Mouse (Mus musculus): ENCODE results near the gene Zfp771. TPM values are rescaled to one million over a fixed set of nuclear protein-coding genes. Genes with fewer than 3 reads are reported as not detected.

The Zfp771 gene
- polyA plus RNA-seq, 1 experiment from 2014 or later, result 83.5 TPM

DNA sequence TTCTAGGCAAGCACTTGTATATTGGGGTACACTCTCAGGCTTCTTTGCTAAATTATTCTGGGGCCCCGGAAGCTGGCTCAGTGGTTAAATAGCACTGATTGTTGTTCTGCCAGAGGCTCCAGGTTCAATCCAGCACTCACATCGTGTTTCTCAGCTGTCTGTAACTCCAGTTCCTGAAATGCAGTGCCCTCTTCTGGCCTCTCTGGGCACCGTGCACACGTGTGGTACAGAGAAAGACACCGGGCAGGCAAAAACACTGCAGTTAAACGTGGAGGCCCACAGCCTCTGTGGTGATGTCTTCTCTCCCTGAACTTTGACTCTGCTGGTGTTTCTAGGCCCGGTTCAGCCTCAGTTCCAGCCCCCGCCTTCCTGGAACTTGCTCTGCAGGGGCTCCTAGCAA lies 34.2 kb downstream of the Zfp771 start:
- 24% methylated on average over 8 of the region's 8 CpGs for WGBS
- ATAC-seq (ENCODE audit: low FRiP score), result no peak

DNA sequence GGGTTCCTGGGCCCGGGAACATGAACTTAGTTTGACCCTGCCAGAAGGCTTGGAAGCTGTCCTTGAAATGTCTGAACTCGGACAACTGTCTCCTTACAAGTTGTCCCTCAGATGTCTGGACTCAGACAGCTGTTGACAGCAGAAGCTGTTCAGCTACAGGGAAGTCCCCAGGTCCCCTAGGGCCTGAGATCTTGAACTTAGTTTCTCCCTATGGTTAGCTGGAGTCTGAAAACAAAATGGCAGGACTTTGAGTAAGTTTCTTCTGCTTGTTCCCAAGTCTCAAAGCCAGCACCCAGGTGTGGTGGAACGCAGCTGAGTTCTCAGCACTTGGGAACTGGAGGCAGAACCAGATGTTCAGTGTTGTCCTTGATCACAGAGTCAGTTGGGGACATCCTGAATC lies 36.0 kb downstream of the Zfp771 start:
- no peak overlapping the region for H3K9ac ChIP-seq (replicated peaks)
- H3K36me3 ChIP-seq, result no peaks in the 10 kb centered on the region
- ATAC-seq (ENCODE audit: low FRiP score), result no peak
- no peaks in the 10 kb centered on the region for H3K9me3 ChIP-seq (replicated peaks)
- H3K4me1 ChIP-seq, result no peaks in the 10 kb centered on the region
- WGBS, result 78% methylated on average over 3 of the region's 3 CpGs
- H3K27ac ChIP-seq (replicated peaks), result no peak overlapping the region
- H3K4me3 ChIP-seq (replicated peaks), result no peak overlapping the region
- no peak overlapping the region for H3K4me2 ChIP-seq
- H3K27me3 ChIP-seq (replicated peaks), result no peaks in the 10 kb centered on the region

More for the DNA sequence above, 34.2 kb downstream of the Zfp771 start:
- no peak overlapping the region for H3K9ac ChIP-seq (replicated peaks)
- H3K27ac ChIP-seq (replicated peaks), result no peak overlapping the region
- no peaks in the 10 kb centered on the region for H3K9me3 ChIP-seq (replicated peaks)
- H3K4me1 ChIP-seq, result peaks cover 7% of the 10 kb centered on the region
- H3K4me3 ChIP-seq (replicated peaks), result no peak overlapping the region
- H3K36me3 ChIP-seq, result no peaks in the 10 kb centered on the region
- H3K27me3 ChIP-seq (replicated peaks), result no peaks in the 10 kb centered on the region
- H3K4me2 ChIP-seq, result no peak overlapping the region

- Histone ChIP-seq H3K4me3 (replicated peaks) (no peak overlapping the region), H3K27ac (replicated peaks) (no peak overlapping the region), H3K4me1 (no peaks in the 10 kb centered on the region), H3K4me2 (no peak overlapping the region), H3K9me3 (replicated peaks) (no peaks in the 10 kb centered on the region), H3K36me3 (no peaks in the 10 kb centered on the region), H3K27me3 (replicated peaks) (no peaks in the 10 kb centered on the region), H3K9ac (replicated peaks) (no peak overlapping the region)
- 80% methylated on average over 4 of the region's 4 CpGs for WGBS
- no peak for ATAC-seq (ENCODE audit: low FRiP score)
Measured at GRCm38 (mm10) chr7:127281114-127281513, 37.0 kb downstream of the Zfp771 start.

DNA sequence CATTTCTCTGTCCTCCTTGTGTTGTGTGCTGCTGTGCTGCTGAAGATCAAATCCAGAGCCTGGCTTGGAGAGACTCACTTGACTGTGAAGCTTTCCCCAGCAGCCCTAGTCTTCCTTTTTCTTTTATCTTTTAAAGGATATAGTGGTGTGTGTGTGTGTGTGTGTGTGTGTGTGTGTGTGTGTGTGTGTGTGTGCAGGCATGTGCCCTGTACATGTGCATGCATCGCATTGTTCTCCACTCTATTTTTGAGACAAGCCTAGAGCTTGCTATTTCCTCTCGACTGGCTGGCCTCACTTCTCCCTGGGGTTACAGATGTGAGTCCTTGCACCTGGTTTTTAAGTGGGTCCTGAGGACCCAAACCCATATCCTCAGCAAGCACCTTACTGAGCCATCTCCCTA lies 38.1 kb downstream of the Zfp771 start:
- H3K4me3 ChIP-seq (replicated peaks), result no peak overlapping the region
- H3K9ac ChIP-seq (replicated peaks), result no peak overlapping the region
- no peak overlapping the region for H3K27ac ChIP-seq (replicated peaks)
- 95% methylated on average over 2 of the region's 2 CpGs for WGBS
- ATAC-seq (ENCODE audit: low FRiP score), result no peak
- no peaks in the 10 kb centered on the region for H3K27me3 ChIP-seq (replicated peaks)
- no peaks in the 10 kb centered on the region for H3K4me1 ChIP-seq
- H3K36me3 ChIP-seq, result no peaks in the 10 kb centered on the region
- no peaks in the 10 kb centered on the region for H3K9me3 ChIP-seq (replicated peaks)
- no peak overlapping the region for H3K4me2 ChIP-seq

GRCm38 (mm10) chr7:127285154-127285553 lies 41.1 kb downstream of the Zfp771 start:
- Histone ChIP-seq H3K9ac (replicated peaks) (no peak overlapping the region), H3K9me3 (replicated peaks) (0 out of 2 replicates have a peak, but pooled peaks cover 4% of the 10 kb centered on the region), H3K36me3 (no peaks in the 10 kb centered on the region), H3K4me2 (no peak overlapping the region), H3K27ac (replicated peaks) (no peak overlapping the region), H3K4me1 (no peaks in the 10 kb centered on the region), H3K4me3 (replicated peaks) (no peak overlapping the region), H3K27me3 (replicated peaks) (no peaks in the 10 kb centered on the region)
- no peak for ATAC-seq (ENCODE audit: low FRiP score)
- 85% methylated on average over 5 of the region's 10 CpGs for WGBS

- Histone ChIP-seq H3K36me3 (no peaks in the 10 kb centered on the region), H3K27me3 (replicated peaks) (no peaks in the 10 kb centered on the region), H3K4me1 (no peaks in the 10 kb centered on the region), H3K4me2 (no peak overlapping the region), H3K9ac (replicated peaks) (no peak overlapping the region), H3K9me3 (replicated peaks) (0 out of 2 replicates have a peak, but pooled peaks cover 4% of the 10 kb centered on the region), H3K27ac (replicated peaks) (no peak overlapping the region), H3K4me3 (replicated peaks) (no peak overlapping the region)
- no peak for ATAC-seq (ENCODE audit: low FRiP score)
- WGBS, result 74% methylated on average over 1 of the region's 1 CpGs
Measured at GRCm38 (mm10) chr7:127287940-127288339, 43.9 kb downstream of the Zfp771 start.

DNA sequence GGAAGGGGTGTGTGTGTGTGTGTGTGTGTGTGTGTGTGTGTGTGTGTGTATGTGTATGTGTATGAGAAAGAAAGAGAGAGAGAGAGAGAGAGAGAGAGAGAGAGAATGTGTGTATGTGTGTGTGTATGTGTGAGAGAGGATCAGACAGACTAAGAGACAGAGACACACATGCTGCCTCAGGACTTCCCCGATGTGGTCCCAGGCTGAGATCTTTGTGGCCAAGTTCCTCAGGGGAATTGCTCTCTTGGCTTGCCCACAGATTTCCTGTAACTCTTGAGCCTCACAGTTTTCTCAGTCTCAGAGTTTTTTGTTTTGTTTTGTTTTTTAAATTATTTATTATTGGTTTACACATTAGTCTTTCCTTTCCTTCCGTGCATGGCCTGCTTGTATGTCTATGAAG lies 45.2 kb downstream of the Zfp771 start:
- Histone ChIP-seq H3K27ac (replicated peaks) (no peak overlapping the region), H3K9ac (replicated peaks) (no peak overlapping the region), H3K9me3 (replicated peaks) (0 out of 2 replicates have a peak, but pooled peaks cover 4% of the 10 kb centered on the region)

GRCm38 (mm10) chr7:127290142-127290541 lies 46.1 kb downstream of the Zfp771 start:
- no peak for ATAC-seq (ENCODE audit: low FRiP score)
- Histone ChIP-seq H3K36me3 (no peaks in the 10 kb centered on the region), H3K4me2 (no peak overlapping the region), H3K27ac (replicated peaks) (no peak overlapping the region), H3K4me3 (replicated peaks) (no peak overlapping the region), H3K27me3 (replicated peaks) (no peaks in the 10 kb centered on the region), H3K9ac (replicated peaks) (no peak overlapping the region), H3K4me1 (no peaks in the 10 kb centered on the region), H3K9me3 (replicated peaks) (0 out of 2 replicates have a peak, but pooled peaks cover 4% of the 10 kb centered on the region)
- 61% methylated on average over 8 of the region's 8 CpGs for WGBS

More for the DNA sequence above, 45.2 kb downstream of the Zfp771 start:
- H3K4me2 ChIP-seq, result no peak overlapping the region
- 88% methylated on average over 2 of the region's 2 CpGs for WGBS
- no peak overlapping the region for H3K4me3 ChIP-seq (replicated peaks)
- no peaks in the 10 kb centered on the region for H3K36me3 ChIP-seq
- no peak for ATAC-seq (ENCODE audit: low FRiP score)
- no peaks in the 10 kb centered on the region for H3K27me3 ChIP-seq (replicated peaks)
- H3K4me1 ChIP-seq, result no peaks in the 10 kb centered on the region

DNA sequence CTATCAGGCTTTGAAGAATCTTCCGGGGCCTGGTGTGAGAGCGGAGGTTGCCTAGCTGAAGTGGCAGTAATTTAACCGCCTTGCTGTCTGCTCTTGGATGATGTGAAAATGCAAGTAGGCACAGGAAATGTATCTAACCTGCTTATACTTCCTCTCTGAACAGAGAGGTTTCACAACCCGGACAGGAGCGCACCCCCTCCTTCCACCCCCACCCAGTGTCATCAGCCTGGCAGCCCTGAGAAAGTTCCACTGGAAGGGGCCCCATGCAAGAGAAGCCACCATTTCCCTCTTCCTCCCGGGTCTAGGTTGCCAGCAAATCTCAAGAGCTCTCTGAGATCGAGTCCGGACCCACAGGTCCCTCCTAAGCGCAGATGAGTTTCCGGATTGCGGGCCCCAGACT lies 52.0 kb downstream of the Zfp771 start, which contains the start of gene Itgal:
Gene Itgal (plus strand): TSS at position 163 of the 400 bp plus-strand sequence.
- Histone ChIP-seq H3K4me1 (no peaks in the 10 kb centered on the region), H3K36me3 (no peaks in the 10 kb centered on the region), H3K9me3 (replicated peaks) (no peaks in the 10 kb centered on the region), H3K9ac (replicated peaks) (no peak within 1 kb of the TSS), H3K27me3 (replicated peaks) (no peaks in the 10 kb centered on the region), H3K4me3 (replicated peaks) (no peak within 1 kb of the TSS), H3K4me2 (no peak within 1 kb of the TSS), H3K27ac (replicated peaks) (no peak within 1 kb of the TSS)
- 79% methylated on average over 11 of the region's 11 CpGs for whole genome bisulfite sequencing
- ATAC-seq (ENCODE audit: low FRiP score), result no peak

DNA sequence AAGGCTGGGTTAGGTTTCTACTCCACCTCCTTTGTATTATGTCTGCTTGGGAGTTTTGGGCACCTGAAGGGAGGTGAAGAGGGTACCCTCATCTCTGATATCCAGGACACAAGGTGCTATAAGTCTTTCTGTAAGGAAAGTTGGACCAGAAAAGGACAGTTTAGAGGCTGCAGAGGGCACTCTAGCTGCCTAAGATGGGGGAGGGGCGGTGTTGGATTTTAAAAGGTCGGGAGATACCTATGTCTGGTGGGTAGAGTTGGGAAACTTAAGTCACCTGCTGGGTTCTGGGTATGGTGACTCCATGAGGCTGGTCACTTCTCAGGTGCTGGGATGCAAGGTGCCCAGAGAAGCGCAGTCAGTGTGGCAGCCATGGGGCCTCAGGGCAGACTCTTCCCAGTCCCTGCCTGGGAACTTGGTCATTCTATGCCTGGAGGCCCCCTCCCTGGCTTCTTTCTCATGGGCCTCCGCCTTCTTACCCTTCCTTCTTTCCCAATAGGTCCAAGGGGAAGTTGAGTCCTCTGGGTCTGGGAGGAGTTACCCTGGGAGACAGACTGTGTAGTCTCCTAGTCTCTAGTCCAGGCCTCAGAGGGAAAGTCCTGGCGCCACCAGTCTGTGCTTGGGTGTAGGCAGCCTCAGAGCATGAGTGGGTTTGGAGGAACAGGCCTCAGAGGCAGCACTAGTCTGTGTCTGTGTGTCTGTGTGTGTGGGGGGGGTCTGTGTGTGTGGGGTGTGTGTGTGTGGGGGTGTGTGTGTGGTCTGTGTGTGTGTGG lies 52.9 kb downstream of the Zfp771 start:
- 83% methylated on average over 5 of the region's 5 CpGs for WGBS
- H3K4me2 ChIP-seq, result no peak overlapping the region
- no peak for ATAC-seq (ENCODE audit: low FRiP score)
- H3K27me3 ChIP-seq (replicated peaks), result no peaks in the 10 kb centered on the region
- H3K4me3 ChIP-seq (replicated peaks), result no peak overlapping the region
- no peak overlapping the region for H3K27ac ChIP-seq (replicated peaks)
- H3K4me1 ChIP-seq, result no peaks in the 10 kb centered on the region
- H3K9ac ChIP-seq (replicated peaks), result no peak overlapping the region
- no peaks in the 10 kb centered on the region for H3K9me3 ChIP-seq (replicated peaks)
- no peaks in the 10 kb centered on the region for H3K36me3 ChIP-seq

DNA sequence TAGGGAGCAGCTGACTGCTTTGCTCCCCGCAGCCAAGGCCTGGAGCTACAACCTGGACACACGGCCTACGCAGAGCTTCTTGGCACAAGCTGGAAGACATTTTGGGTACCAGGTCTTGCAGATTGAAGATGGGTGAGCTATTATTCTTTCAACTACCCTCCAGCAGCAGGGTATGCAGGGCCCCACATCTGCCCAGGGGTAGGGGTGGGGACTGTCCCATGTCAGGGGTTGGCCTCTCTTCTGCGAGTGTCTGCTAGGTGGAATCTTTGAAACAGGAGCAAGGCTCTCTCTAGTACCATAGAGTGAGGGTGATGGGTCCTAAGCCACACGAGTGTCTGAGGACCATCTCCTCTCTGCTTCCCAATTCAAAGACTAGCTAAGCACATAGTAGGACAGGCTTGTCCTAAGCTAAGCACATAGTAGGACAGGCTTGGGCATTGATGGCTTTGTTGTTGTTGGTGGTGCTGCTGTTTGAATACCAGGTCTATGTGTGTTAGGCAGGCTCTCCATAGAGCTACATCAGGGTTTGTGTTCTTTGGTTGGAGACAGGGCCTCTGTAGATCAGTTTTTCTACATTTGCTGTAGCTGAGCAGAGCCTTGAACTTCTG lies 53.6 kb downstream of the Zfp771 start:
- Histone ChIP-seq H3K4me2 (no peak overlapping the region), H3K27me3 (replicated peaks) (no peaks in the 10 kb centered on the region), H3K4me3 (replicated peaks) (no peak overlapping the region), H3K36me3 (no peaks in the 10 kb centered on the region), H3K9ac (replicated peaks) (no peak overlapping the region), H3K9me3 (replicated peaks) (no peaks in the 10 kb centered on the region), H3K27ac (replicated peaks) (no peak overlapping the region), H3K4me1 (no peaks in the 10 kb centered on the region)
- ATAC-seq (ENCODE audit: low FRiP score), result no peak
- 96% methylated on average over 5 of the region's 5 CpGs for WGBS
